Mouse (Mus musculus): ENCODE measurements around the gene Adprh. TPM values are rescaled to one million over a fixed set of nuclear protein-coding genes. Genes with fewer than 3 reads are reported as not detected.
A peak's percentile ranks its signal among the peaks of the same experiment; 100 is the strongest.

Gene Adprh
- total RNA-seq, 4 experiments from 2014 or later: 49.8 to 51.5 (median 50.1) TPM

DNA sequence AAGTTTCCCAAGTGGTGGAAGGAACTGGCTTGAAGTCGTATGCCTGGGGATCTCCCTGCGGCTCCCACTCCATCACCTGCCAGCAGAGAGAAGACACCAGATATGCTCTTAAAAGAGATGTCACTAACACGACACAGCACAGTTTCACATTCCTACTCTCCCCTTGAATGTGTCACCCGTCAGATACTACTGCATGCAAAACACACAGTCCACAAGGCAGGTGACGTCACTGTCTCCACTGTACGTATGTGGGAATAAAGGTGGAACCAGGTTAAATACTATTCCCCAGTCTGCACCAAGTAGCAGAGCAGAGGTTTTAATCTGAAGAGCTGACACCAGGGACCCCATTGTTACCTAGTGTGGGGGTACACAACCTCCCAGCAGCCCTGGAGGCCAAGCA lies 12.1 kb downstream of the Adprh start:
- DNase-seq: no peak

DNA sequence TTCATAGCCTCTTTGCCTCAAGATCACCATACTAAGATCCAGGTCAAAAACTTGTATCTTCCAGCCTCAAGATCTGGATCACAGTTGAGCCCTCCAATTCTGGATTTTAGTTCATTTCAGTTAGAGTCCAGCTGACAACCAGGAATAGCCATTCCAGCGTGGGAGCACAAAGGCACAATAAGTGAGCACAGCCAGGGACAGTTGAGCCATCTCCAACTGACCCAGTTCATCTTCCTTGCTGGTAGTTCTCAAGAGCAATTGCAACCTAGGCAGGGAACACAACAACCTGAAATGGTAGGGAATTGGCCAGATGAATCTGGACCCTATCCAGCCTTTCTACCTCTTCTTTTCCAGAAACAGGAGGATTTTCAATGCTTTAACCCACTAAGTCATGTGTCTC lies 13.3 kb downstream of the Adprh start:
- no peak for DNase-seq

DNA sequence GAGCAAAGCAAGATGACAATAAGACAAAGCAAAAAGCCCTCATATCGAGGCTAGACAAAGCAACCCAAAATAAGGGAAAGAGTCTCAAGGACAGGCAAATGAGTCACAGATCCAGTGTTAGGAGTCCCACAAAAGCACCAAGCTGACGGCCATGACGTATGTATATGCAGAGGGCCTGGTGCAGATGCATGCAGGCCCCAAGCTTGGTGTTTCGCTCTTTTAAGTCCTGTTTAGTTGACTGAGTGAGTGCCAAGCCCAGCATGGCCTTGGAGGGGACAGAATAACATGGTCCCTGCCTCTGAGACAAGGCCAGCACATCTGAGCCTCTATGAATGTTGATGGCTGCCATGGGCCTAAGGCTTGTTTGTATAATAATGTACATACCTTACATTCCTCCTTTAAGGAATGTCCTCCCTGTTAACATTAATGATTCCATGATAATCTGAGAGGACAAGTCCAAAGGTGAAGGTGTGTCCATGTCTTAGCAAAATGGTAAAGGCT lies 18.2 kb downstream of the Adprh start:
- no peak for DNase-seq

DNA sequence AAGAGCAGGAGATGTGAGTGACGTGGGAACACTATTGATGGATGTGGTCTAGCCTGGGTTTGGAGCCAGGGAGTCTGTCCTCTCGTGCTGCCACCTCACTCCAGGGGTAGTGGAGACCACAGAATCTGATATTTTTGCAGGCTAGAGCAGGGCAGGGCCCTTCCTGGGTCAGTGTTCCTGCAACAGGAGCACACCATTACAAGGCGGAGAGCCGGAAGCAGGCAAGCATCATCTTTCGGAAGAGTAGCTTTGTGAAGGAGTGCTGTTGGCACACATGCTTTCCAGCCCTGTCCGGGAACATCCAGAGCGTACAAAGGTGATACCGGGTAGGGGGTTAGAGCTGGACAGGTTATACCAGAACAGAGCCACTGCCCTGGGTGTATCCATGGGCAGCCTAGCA lies 19.0 kb downstream of the Adprh start:
- DNase-seq: no peak

DNA sequence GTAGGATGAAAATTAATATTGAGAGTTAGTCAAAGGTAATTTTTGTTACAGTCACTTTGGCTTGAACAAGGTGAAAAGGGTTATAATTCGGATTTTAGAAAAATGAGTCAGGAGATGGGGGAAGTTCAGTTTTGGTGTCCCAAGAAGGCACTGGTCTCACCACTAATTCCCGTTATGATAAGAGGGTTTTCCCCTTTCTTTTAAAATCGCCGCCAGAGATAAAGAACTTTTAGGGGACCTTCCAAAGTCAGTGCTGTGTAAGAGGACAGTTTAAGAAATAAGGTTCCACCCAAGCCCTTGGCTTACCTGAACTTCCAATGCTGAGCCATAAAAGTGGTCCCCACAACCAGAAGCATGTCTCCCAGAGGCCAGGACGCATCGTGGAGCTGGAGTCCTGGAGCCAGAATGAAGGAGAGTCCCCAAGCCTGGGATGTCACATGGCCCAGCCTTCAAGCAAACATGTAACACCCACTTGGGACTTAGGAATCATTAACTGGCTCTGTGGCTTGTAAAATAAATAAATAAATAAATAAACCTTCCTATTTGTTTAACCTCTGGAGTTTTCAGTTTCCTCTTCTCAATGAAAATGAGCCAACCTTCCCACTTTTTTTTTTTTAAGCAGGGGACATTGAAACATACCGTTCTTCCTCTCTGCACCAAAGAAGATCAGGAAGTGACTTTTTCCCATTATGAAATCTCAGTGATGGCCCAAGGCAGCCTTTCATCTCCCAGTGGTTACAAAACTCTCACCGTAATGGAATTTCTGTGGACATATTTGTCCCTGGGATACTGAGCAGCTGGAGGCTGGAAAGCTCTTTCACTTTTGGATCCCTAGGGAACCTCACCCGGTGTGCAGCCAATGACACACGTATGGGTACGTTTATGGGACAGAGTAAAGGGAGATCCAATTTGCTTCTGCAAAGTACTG lies 19.7 kb downstream of the Adprh start, which contains the start of gene Pla1a:
Gene Pla1a, minus strand, starts transcription at position 648 of the 928 bp plus-strand sequence.
- DNase-seq: peak; percentile 30

DNA sequence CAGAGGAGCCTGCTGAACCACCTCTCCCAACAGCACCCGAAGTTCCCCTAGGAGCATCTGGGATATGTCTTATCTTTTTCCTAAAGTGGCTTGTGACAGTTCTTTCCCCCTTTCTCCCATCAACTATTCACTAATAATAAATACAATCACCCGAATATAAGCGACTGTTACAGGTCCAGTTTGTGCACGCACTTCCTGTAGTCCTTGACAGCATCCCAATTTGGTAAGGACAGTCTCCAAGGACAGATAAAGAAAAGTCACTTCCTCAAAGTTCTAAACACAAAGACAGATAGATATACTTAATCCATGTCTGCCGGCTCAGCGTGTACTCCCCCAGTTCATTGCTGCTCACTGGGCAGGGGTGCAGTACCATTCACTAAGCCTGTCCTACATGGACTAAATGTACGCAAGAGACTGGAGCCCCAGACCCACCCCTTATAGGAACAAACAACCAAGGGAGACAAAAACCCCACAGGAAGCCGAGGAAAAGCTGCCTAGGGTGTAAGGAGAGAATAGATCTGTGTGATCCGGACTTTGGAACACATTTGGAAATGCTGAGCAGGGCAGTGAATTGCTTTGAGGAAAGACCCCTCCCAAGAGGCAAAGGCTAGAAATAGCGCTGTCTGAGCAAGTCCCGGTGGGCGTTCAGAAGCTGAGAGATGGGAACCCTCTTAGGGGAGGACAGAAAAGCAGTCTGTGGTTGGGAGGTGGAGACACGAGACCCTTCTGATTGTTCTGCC lies 20.9 kb downstream of the Adprh start:
- no peak for DNase-seq

DNA sequence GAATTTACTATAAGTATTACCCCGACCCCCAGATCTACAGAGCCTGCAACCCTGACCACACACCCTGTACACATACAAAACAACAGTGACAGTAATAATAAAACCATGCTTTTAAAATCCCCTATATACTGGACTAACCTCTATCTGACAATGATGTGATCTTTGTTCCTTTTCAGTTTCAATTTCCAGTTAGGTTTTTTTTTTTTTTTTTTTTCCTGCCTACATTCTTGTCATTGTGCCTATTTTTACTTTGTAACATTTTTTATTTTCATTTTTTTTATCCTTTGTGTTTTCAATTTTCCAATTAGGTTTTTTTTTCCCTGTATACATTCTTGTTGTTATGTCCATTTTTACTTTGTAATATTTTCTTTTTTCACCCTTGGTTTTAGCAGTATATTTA lies 26.7 kb downstream of the Adprh start:
- no peak for DNase-seq

DNA sequence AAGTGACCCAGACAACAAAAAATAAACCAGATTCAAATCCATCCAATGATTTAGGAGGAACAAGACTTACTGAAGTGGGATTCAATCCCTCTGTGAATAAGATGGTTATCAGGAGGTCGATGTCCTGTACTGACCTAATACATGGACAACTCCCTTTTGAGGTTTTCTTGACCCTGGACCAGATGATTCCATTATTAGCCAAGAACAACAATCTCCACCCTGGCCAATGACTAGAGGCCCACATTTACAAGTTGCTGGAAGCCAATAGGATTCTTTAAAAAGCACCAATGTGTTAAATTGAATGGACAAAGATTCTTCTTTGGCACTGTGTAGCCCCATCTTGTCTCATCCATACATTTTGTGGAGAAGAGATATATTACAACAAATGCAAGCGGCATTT lies 27.1 kb downstream of the Adprh start:
- no peak for DNase-seq

DNA sequence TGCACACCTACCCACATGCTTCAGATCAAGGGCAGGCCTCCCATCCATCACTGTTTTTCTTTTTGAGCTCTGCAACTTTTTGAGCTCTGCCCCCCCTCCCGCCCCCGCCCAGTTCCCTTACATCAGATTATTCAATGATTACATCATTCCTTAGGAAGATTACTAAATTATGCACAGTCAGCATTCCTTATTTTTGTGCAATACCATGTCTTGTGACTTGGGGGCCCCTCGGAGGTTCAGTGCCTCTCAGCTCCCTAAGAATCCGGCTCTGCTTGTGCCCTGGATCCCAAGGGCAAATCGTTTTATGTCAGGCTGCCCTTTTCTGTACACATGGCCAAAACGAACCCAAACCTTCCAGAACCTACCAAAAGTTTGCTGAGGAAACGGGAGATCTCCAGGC lies 37.5 kb downstream of the Adprh start:
- DNase-seq: no peak

DNA sequence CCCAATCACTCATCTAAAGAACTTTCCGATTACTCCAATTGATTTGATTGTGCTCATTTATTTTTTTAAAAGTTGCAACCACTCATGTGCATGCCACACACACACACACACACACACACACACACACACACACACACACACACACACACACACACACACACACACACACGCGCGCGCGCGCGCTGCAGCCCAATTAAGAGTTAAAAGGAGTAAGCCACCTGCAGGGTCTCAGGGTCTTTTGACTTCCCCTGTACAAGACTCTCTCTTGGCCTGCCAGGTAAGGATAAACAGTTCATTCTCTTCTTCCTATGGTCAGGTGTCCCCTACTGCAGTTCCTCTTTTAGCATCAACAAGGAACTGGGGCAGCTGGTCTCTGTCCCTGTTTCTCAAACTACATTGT lies 44.1 kb downstream of the Adprh start:
- DNase-seq: no peak

DNA sequence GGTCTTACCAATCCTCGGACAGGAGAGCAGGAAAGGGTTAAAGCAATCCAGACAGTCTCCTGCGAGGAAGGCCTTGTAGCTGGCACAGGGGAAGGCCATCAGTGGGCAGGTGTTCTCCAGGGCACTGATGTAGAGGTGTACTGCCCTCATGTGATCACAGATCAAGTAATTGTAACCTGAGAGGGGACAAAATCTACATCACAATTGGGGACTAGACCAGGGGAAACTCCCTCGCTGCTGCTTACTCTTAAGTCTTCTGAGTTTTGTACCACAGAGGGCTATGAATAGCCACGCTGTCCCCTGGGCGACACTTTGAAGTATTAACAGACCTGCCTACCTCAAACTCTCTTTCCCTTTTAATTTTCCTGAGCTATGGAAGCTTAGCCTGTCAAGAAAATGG lies 44.9 kb downstream of the Adprh start:
- DNase-seq: no peak

DNA sequence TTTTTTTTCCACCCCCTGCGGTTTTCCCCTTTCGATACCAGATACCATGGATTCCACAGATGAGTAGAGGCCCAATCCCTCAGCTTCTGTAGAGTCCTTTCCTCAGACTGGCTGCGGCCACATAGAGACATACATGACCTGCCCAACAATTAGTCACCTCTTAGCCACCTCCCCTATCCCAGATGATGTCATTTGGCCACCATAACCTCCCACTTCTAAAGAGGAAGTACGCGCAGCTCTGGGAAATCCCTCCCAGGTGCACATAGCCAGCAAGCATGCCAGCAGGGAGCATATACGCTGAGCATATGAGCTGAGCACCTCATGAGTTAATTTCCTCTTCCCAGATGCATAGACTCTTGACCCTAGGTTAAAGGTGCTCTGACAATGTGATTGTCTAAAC lies 45.8 kb downstream of the Adprh start:
- no peak for DNase-seq

DNA sequence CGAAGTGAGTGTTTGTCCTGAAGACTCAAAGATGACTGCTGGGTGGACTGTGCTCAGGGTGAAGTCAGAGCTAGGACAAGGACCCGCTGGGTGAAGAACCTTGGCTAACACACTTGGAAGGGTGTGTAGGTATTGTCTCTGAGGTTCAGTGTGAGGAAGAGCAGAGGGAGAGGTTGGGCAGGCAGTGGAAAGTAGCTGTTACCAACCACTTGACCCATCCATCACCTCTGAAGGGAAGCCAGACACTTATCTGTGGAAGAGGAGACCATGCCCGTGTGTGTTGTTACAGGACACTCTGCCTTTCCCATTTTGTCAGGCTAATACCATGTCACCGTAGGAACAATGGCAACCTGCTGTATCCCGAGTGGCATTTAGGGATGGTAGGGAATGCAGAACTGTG lies 46.2 kb downstream of the Adprh start:
- no peak for DNase-seq

DNA sequence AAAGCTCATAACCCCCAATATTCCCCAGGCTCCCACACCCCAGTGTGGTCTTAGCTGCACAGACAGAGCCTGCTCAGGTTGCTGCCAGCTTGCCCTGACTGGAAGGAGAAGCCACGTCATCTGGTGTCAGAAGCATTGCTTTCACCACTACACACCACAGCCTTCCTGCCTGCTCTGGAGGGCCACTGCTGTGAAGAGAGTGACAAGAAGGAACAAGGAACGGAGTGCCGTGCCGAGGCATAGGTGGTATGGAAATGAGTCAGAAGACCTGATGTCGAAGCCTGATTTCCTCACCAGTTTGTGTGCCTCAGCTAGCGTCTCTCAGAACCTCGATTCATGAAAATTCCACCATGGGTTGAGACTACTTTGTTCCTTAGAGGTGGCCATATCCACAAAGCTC lies 48.9 kb downstream of the Adprh start:
- no peak for DNase-seq

DNA sequence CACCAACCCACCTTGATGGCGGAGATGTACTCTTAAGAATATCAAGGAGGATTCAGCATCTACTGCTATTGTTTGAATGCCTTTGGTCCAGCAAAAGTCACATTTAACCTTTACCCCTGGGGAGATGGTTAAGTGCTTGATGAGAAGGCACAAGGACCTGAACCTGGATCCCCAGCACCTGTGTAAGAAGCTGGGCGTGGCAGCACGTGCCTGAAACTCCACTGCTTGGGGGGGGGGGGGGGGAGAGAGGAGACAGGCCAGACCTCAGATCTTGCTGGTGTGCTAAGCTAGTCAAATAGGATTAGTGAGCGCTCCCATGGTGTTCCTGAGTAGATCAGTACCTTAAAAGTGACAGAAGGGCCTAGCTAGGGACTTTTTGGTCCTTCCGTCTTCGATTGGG lies 51.0 kb downstream of the Adprh start:
- DNase-seq: no peak

DNA sequence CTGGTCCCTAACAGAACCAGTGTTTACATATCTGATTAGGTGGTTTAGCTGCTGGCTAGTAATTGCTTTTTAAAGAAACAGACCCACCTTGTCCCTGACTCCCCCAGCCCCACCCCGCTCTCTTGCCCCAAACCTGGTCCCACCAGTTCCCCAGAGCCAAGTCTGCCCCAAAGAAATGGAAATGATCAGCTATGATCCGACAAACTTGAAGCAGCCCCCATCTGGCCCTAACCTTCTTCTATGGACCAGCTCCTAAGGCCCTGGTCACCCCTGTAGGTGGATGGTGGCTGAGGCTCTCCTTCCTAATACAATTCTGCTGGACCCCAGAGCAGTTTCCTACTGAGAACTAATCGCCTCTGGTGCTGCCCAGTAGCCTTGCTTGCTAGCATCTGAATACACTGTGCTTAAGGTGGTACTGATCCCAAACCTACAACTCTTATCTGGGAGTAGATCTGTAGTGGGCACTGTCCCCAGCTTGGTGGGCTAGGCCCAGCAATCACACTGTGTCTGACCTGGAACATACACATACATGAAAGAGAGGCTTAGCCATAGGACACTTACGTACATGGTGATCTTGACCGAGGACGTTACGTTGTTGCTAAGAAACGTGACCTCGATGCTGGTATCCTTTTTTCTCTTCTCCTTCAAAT lies 52.1 kb downstream of the Adprh start:
- DNase-seq: no peak

DNA sequence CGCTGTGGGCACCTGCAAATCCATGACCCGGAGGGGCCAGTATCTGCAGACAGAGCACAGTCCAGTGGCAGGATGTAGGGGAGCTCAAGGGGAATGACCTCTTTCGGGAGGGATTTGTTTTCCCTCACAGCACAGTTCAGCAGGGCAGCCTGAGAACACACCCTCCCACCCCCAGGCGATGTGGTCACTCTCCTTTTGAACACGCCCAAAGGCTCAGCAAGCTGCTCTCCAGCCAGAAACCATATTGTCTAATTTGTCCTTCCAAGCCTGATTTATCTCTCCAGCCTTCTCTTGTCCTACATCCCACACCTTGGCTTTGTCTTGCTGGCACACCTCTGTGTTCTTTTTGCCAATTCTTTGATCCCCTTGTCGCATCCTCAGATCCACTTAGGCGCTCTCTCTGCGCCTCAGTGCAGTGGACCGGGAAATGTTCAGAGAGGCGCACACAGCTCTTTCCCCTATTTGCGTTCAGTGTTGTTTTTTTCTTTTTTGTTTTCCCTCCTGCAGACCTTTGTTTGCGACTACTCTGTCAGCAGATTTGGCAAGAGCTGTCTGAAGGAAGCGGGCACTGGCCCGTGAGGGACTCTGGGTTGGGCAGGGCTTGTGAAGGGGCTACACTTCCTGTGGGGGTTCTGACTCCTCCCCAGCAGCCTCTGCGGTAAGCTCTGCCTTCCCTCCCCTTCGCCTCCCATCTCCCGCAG lies 52.8 kb downstream of the Adprh start:
- DNase-seq: peak; percentile 74

DNA sequence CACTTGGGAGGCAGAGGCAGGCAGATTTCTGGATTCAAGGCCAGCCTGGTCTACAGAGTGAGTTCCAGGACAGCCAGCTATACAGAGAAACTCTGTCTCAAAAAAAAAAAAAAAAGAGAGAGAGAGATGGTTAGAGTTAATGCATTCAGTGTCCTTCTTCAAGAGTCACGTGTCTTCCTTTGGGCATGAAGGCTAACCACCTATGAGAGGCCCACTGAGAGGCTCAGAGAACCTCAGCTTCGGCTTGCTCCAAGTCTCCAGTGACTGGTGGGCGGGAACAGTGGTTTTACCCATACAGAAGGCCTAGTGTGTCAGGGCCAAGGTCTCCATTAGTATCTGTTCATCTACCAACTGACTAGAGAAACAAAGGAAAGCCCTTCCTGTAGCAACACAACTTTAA lies 53.4 kb downstream of the Adprh start:
- DNase-seq: no peak

DNA sequence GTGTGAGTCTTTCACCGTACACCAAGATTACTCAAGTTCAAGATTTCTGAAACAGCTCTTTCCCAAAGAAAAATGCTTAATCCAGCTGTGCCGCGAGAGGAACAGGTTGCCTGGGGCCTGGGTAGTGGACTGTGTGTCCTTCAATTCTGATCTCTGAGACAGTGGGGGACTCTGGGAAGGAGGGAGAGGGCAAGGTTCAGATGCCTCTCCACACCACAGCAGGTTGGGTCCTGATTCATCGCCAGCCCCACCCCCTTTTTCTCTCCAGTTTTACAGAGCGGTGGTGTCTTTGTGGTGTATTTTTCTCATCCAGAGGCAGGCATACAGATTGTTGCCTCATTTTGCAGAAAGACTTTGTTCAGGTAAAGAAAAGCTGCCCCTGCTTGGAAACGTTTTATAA lies 54.2 kb downstream of the Adprh start:
- DNase-seq: no peak

DNA sequence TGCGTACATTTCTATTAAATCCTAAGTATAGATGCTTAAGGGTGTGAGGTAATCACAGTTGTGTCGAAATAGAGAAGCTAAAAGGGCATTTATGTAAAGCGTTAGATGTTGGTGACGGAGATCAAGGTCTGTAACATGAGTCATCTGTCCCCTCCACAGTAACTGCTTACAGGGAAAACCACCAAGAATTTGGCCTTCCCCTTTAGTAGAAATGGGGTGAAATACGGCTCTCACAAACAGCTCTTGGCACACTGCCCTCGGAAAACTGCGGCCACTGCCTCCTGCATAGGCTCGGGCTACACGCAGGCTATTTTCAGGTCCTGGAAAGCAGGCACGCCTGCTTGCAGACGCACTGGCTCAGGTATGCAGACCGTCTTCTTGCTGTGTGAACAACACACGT lies 56.3 kb downstream of the Adprh start:
- DNase-seq: peak; percentile 94

DNA sequence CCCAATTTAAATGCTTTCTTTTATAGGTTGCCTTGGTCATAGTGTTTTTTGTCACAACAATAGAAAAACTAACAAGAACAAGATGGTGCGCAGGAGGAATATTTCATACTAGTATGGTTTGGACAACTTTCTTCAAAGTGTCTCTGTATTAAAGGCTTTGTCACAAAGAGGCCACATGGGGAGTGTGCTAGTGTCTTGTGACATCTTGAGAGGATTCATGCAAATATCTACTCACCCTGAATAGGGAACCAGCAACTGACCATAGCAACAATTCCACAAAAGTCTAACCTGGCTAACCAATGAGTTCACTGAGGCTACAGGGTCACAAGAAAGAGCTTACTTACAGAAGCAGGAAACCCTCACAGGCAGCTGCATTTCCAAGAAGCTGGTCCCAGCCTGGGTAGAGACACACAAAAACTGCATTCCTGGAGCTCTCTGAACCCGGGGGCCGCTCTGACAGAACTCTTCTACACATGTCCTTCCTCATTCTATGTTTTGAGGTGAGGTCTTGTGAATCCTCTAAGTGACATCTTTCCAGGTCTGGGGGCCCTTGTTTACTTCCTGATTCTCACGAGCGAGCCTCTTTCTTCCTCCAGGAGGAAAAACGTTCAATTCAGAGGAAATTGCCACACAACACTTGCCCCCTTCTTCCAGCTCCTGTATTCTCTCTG lies 57.3 kb downstream of the Adprh start:
- no peak for DNase-seq

DNA sequence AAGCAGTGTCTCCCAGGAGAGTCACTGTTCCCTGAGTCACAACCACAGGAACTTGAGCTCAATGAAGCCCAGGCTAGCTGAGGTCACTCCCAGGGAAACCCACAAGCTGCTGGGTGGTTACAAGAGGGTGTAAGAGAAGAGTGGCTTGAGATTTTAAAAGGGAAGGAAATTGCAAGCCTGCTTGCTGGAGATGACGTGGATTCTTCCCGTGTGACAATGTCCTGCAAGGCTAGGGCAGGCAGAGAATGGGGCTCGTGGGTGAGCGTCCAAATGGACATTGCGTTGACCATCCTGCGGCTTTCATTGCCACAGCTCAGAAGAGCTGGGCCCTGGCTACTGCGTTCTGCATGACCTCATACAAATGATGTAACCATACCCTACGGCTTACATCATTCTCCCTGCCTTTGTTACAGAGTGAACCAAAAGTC lies 58.3 kb downstream of the Adprh start:
- no peak for DNase-seq

Measured in adrenal gland, adult 8-10 months (tissue).